Mouse (Mus musculus): ENCODE results near the gene Ralgds. TPM values are rescaled to one million over a fixed set of nuclear protein-coding genes. Genes with fewer than 3 reads are reported as not detected.

Ralgds gene
- polyA plus RNA-seq, 1 experiment from 2014 or later, result 2.3 TPM

DNA sequence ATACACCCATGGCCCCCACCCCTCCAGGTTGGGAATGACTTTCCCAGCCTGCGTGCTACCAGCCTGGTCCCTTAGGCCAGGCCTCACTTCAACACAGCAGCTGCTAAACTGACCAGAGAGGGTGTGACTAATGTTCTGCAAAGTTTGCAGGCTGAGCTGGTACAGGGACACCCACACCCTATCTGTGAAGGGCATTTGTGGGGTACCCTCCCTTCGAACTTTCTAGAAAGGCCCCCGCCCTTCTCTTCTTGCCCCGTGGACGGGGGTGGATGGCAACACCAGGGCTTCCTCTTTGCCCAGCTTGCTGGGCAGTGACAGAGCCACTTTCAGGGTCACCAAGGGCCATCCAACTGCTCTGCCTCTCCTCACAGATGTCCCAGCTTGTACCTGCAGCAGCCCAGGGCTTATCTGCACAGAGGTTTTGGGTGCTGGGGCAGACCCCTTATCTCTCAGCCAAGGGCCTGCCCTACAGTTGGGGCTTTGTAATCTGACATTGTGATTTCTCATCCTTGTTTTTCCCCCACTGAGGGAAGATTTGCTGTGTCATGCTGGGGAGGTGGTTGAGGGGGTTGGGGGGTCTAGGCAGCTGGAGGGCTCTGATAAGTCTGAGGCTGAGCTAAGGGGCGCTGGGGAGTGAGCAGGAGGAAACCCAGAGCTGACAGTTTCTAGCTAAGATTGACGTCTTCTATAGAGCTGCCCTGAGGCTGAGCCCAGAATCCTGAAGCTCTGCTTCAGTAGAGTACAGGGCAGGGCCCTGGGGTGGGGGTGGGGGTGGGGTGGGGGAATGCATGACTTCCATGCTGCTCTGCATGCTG is 85.0 kb downstream of the Ralgds start:
- no peaks in the 10 kb centered on the region for H3K36me3 ChIP-seq (ENCODE audit: control insufficient read depth, insufficient read depth)
- H3K9me3 ChIP-seq (replicated peaks; ENCODE audit: control insufficient read depth, low read length), result 0 out of 2 replicates have a peak, but pooled peaks cover 2% of the 10 kb centered on the region
- WGBS (ENCODE audit: insufficient replicate concordance), result 16% methylated on average over 7 of the region's 7 CpGs
- peaks cover 84% of the 10 kb centered on the region for H3K4me1 ChIP-seq (ENCODE audit: control insufficient read depth, low read depth, low read length)
- peak overlapping the region; percentile 38 for H3K4me2 ChIP-seq (ENCODE audit: low read depth, low read length)
- peak overlapping the region; percentile 94 for H3K27ac ChIP-seq (ENCODE audit: low read length)
- H3K9ac ChIP-seq (ENCODE audit: low read depth, low read length), result peak overlapping the region; percentile 62
- ATAC-seq (ENCODE audit: low read depth), result peak; percentile 74
- 0 out of 2 replicates have a peak overlapping the region, but pooled peaks have one; percentile 0 for H3K4me3 ChIP-seq (ENCODE audit: low read depth, low read length)
- H3K27me3 ChIP-seq (ENCODE audit: control insufficient read depth, insufficient read depth, low read depth, low read length), result no peaks in the 10 kb centered on the region

DNA sequence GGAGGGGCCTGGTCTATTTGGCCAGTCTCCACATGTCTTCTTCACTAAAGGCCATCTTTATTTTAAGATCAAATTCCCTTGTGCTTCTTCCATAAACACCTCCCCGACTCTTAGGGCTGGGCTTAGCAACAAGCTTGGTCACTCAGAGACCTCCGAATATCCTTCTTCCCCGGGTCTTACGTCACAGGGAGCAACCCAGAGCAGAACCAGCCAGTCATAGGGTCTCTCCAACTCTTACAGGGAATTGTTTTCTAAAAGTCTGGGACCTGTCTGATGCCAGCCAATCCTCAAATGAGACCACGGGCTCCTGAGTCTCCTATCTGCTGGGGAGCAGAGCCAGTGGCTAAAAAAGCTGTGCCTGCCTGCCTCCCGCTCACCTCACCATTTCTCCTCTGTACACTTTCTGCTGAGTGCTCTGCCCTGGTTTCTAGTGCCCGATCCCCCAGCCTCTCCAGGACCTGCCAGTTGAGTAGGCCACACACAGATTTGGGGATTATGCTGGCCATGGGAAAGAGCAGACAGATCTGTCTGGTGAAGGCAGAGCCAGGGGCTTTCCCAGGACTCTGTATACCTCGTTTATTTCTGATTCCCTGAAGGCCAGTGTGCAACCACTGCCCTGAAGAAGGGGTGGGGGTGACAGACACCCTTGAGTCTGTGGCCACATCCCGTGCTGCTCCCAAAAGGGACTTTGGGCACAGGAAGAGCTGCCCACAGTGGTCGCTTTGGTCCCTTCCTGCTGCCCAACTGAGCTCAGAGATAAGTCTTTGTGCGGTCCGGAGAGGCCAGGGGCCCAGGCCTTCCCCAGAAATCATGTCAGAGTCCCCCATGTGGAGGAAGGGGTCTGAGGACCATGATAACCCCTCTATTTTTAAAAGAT is 86.0 kb downstream of the Ralgds start:
- no peak for ATAC-seq (ENCODE audit: low read depth)

GRCm38 (mm10) chr2:28599569-28599900 is 86.6 kb downstream of the Ralgds start:
- H3K4me2 ChIP-seq (ENCODE audit: low read depth, low read length), result no peak overlapping the region
- H3K27ac ChIP-seq (ENCODE audit: low read length), result peak overlapping the region; percentile 94
- H3K36me3 ChIP-seq (ENCODE audit: control insufficient read depth, insufficient read depth), result no peaks in the 10 kb centered on the region
- H3K9me3 ChIP-seq (replicated peaks; ENCODE audit: control insufficient read depth, low read length), result 0 out of 2 replicates have a peak, but pooled peaks cover 2% of the 10 kb centered on the region
- H3K9ac ChIP-seq (ENCODE audit: low read depth, low read length), result peak overlapping the region; percentile 62
- H3K4me3 ChIP-seq (ENCODE audit: low read depth, low read length), result no peak overlapping the region
- ATAC-seq (ENCODE audit: low read depth), result no peak
- H3K4me1 ChIP-seq (ENCODE audit: control insufficient read depth, low read depth, low read length), result peaks cover 90% of the 10 kb centered on the region
- 26% methylated on average over 6 of the region's 6 CpGs for WGBS (ENCODE audit: insufficient replicate concordance)
- H3K27me3 ChIP-seq (ENCODE audit: control insufficient read depth, insufficient read depth, low read depth, low read length), result no peaks in the 10 kb centered on the region

More for the DNA sequence above, 86.0 kb downstream of the Ralgds start:
- no peaks in the 10 kb centered on the region for H3K27me3 ChIP-seq (ENCODE audit: control insufficient read depth, insufficient read depth, low read depth, low read length)
- H3K27ac ChIP-seq (ENCODE audit: low read length), result peak overlapping the region; percentile 94
- WGBS (ENCODE audit: insufficient replicate concordance), result 16% methylated on average over 12 of the region's 12 CpGs
- H3K4me2 ChIP-seq (ENCODE audit: low read depth, low read length), result peak overlapping the region; percentile 38
- 0 out of 2 replicates have a peak, but pooled peaks cover 2% of the 10 kb centered on the region for H3K9me3 ChIP-seq (replicated peaks; ENCODE audit: control insufficient read depth, low read length)
- H3K36me3 ChIP-seq (ENCODE audit: control insufficient read depth, insufficient read depth), result no peaks in the 10 kb centered on the region
- H3K9ac ChIP-seq (ENCODE audit: low read depth, low read length), result peak overlapping the region; percentile 62
- H3K4me1 ChIP-seq (ENCODE audit: control insufficient read depth, low read depth, low read length), result peaks cover 90% of the 10 kb centered on the region
- H3K4me3 ChIP-seq (ENCODE audit: low read depth, low read length), result no peak overlapping the region

- peaks cover 84% of the 10 kb centered on the region for H3K4me1 ChIP-seq (ENCODE audit: control insufficient read depth, low read depth, low read length)
- peak overlapping the region; percentile 94 for H3K27ac ChIP-seq (ENCODE audit: low read length)
- H3K4me3 ChIP-seq (ENCODE audit: low read depth, low read length), result peak overlapping the region; percentile 29
These were observed 89.0 kb downstream of the Ralgds start for GRCm38 (mm10) chr2:28601720-28602590.

More at GRCm38 (mm10) chr2:28601720-28602590, 89.0 kb downstream of the Ralgds start:
- ATAC-seq (ENCODE audit: low read depth), result peak; percentile 89
- 0 out of 2 replicates have a peak, but pooled peaks cover 2% of the 10 kb centered on the region for H3K9me3 ChIP-seq (replicated peaks; ENCODE audit: control insufficient read depth, low read length)
- no peaks in the 10 kb centered on the region for H3K27me3 ChIP-seq (ENCODE audit: control insufficient read depth, insufficient read depth, low read depth, low read length)
- H3K4me2 ChIP-seq (ENCODE audit: low read depth, low read length), result peak overlapping the region; percentile 69
- H3K9ac ChIP-seq (ENCODE audit: low read depth, low read length), result peak overlapping the region; percentile 72
- H3K36me3 ChIP-seq (ENCODE audit: control insufficient read depth, insufficient read depth), result no peaks in the 10 kb centered on the region
- 10% methylated on average over 12 of the region's 12 CpGs for WGBS (ENCODE audit: insufficient replicate concordance)

Other genes starting within 250 kb of the Ralgds start
- gene Ppp1r26, start 66.3 kb upstream of the Ralgds start, polyA plus RNA-seq (2015; fragmentation: Nextera tagmentation; extraction: Ambion mirVana), result 0.06 and 0.14 TPM in 2 replicates
- not detected in 2 replicates for gene 1700007K13Rik, start 46.8 kb upstream of the Ralgds start, polyA plus RNA-seq (2015; fragmentation: Nextera tagmentation; extraction: Ambion mirVana)
- gene Mrps2, start 45.1 kb upstream of the Ralgds start, polyA plus RNA-seq (2015; fragmentation: Nextera tagmentation; extraction: Ambion mirVana), result 21.5 and 22.3 TPM in 2 replicates
- gene Gbgt1, start 16.2 kb upstream of the Ralgds start, polyA plus RNA-seq (2015; fragmentation: Nextera tagmentation; extraction: Ambion mirVana), result 0.28 and 0.70 TPM in 2 replicates
- 1.1 and 1.3 TPM in 2 replicates for gene Gm10134, start 7.0 kb upstream of the Ralgds start, polyA plus RNA-seq (2015; fragmentation: Nextera tagmentation; extraction: Ambion mirVana)
- 1.6 and 9.7 TPM in 2 replicates for gene Cel, start 50.3 kb downstream of the Ralgds start, polyA plus RNA-seq (2015; fragmentation: Nextera tagmentation; extraction: Ambion mirVana)
- gene Gtf3c5, start 70.6 kb downstream of the Ralgds start, polyA plus RNA-seq (2015; fragmentation: Nextera tagmentation; extraction: Ambion mirVana), result 12.1 TPM in 2 replicates
- 88.7 and 89.4 TPM in 2 replicates for gene Gfi1b, start 108.9 kb downstream of the Ralgds start, polyA plus RNA-seq (2015; fragmentation: Nextera tagmentation; extraction: Ambion mirVana)
- 9.6 and 9.8 TPM in 2 replicates for gene Tsc1, start 128.1 kb downstream of the Ralgds start, polyA plus RNA-seq (2015; fragmentation: Nextera tagmentation; extraction: Ambion mirVana)
- 2.8 and 3.3 TPM in 2 replicates for gene Spaca9, start 186.6 kb downstream of the Ralgds start, polyA plus RNA-seq (2015; fragmentation: Nextera tagmentation; extraction: Ambion mirVana)
- gene Ak8, start 187.0 kb downstream of the Ralgds start, polyA plus RNA-seq (2015; fragmentation: Nextera tagmentation; extraction: Ambion mirVana), result 0.39 and 0.52 TPM in 2 replicates

Measured in liver, embryonic 16.5 days (tissue).